Mouse (Mus musculus) naive thymus-derived CD4-positive, alpha-beta T cell, adult 2 months (primary cell): Measurements from ENCODE around the gene Lta.
A peak's percentile ranks its signal among the peaks of the same experiment; 100 is the strongest.

Experiments used
- DNase-seq: peaks from one replicate; pipeline ENCODE4 v3.0.0-alpha.2; 2011; ENCODE audit warnings: low read depth

Gene Lta

GRCm38 (mm10) chr17:35204494-35205379 is at the start of gene Lta:
Gene Lta (minus strand): TSS chr17:35205351.
- DNase-seq = peak; percentile 89

DNA sequence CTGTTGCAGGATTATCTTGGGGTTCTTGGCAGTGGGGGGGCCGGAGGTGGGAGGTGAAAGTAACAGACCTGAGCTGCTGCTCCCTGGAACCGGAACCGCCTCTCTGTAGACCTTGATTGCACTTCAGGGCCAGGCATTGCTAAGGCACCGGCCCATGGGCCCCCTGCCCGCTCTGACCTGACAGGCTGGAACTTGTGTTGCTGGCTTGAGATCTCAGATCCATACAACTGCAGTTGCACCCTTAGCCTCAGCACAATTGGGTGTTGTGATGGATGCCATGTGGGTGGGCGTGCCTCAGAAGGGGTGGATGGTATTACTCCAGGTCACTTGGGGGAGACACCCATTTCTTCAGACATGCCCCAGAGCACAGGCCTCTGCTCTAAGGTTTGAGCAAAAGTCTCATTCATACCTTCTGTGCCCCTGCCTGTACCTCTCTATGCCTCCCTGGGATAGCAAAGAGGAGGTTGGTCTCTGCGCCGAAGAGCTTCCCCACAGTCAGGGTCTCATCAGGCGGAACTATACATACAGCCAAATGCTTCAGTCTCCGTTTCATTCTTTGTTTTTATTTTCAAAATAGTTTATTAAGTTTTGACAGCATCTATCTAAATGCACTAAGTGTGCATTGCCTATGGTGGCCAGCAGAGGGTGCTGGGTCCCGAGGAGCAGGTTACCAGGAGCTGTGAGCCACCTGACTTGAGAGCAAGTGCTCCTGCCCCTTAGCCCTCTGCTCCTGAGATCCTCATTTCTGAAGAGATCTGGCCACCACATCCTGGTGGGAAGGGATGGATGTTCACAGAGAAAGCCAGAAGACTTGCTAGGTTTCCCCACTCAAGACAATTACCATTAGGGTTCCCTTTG is 49.3 kb upstream of the Lta start:
- DNase-seq = peak; percentile 84

DNA sequence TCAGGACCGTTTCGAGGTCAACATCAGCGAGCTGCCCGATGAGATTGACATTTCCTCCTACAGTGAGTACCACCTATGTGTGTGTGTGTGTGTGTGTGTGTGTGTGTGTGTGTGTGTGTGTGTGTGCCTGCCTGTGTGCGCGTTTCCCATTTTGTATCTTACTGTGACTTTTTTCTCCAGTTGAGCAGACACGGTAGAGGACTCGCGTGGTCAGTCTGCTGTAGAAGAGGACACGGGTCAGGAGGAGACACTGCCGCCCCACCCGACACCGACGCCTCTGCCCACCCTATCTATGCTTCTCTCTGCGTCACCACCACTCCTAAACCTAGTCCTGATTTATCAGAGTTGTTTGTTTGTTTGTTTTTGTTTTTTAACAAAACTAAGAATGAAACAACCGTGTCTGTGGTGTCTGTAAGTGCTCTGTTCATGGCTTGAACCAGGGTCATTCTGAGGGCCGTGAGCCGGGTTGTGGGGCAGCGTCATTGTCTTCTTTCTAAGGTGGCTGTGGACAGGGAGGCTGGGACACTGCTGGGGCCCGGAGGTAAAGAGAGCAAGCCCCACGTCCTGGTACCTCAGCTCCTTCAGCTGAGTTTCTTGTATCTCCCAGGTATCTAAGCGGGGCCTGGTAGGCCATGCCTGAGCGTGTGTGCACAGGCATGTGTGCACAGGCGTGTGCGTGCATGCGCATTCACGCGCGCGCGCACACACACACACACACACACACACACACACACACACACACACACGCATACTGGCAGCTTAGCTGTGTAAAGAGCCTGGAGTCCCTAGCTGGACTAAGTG is 48.3 kb upstream of the Lta start:
- no peak for DNase-seq

DNA sequence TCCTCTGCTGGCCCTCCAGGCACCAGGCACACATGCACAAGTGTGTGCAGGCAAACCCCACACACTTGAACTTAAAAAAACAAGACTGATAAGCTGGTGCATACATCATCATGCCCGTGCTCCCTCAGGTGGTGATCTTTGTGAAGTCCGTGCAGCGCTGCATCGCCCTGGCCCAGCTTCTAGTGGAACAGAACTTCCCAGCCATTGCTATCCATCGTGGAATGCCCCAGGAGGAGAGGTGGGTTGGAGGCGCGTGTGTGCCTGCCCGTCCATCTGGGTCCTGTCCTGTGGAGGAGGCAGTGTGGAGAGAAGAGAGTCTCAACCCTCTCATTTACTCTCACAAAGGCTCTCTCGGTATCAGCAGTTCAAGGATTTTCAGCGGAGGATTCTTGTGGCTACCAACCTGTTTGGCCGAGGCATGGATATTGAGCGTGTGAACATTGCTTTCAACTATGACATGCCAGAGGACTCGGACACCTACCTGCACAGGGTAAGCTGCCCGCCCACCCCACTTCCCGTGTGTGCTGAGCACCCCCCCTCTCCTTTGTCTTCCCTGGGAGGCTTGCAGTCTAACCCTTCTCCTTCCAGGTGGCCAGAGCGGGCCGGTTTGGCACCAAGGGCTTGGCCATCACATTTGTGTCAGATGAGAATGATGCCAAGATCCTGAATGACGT is 47.6 kb upstream of the Lta start:
- no peak for DNase-seq

- no peak for DNase-seq
Measured at GRCm38 (mm10) chr17:35251981-35252380, 46.8 kb upstream of the Lta start.

GRCm38 (mm10) chr17:35251162-35251719 is 46.1 kb upstream of the Lta start:
- no peak for DNase-seq

GRCm38 (mm10) chr17:35250348-35251120 is 45.4 kb upstream of the Lta start:
- DNase-seq = no peak

GRCm38 (mm10) chr17:35249451-35250197 is 44.5 kb upstream of the Lta start:
- no peak for DNase-seq

- no peak for DNase-seq
Measured at GRCm38 (mm10) chr17:35248986-35249385, 43.8 kb upstream of the Lta start.

DNA sequence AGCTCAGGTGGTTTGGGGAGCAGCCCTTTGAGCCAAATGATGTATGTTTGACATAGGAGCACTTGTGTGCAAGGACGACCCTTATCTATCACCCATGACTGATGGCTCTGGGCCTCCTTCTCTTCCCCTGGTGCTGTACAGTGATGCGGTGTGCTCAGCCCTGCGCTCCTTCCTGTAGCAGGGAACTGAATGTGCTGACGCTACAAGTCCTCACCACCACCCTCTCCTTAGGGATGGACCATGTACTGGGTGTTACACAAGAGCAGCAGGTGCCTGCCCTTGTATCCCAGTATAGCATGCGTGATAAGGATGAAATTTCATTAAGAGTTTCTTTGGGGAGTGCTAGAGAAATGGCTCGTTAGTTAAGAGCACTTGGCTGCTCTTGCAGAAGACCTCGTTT is 42.0 kb upstream of the Lta start:
- DNase-seq = no peak

DNA sequence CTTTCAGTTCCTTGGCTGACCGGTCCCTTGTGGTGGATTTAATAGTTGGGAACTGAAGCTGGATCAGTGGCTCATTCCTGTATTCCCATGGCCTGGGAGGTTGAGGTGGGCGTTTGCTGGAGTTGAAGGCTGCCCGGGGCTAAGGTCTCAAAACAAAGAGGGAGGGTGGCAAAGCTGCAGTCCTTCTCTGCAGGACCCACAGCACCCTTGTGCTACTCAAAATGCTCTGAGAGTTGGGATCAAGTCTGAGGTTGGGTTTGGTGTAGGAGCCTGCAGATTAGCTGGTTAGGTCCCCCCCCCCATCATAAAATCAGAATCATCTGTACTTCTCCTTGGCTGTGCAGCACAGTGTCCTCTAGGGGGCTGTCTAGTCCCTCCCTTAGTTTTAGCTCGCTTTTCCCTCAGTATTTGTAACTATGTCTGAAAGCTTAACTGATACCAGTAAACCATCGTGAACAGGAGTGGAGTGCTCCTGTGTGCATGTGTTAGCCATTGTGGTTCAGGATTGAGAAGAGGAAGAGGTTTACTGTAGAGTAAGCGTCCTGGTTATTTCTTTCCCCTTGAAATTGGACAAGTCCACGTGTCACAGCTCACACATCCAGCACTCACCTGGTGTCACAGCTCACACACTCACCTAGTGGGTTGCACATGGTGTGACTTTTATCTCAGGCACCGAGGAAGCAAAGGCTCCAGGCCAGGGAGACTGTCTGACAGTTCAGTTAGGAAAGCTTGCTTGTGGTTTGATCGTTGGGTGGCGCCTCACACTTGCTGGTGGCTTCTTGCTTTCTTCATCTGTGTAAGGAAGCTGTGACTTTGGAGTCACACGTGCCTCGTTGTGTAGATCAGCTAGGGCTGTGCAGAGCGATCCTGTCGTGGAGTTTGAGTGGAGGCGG is 40.8 kb upstream of the Lta start:
- peak; percentile 84 for DNase-seq

DNA sequence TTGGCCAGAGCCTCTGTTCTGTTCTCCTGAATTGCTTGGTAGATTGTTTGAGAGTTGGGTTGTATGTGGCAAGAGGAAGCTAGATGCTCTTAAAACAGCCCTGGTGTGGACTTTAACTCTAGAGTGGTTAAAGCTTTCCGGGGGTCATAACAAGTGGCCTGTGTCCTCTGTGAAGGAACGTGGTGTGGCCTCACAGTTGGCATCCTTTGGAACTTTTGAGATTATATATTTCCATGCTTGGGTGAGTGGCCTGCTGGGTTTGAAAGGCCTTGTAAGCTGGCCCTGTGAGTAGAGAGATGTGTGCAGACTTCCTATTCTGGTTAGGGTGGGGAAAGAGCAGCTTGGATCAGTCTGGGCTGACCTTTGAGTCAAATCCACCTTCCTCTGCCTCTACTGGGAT is 39.8 kb upstream of the Lta start:
- no peak for DNase-seq

DNA sequence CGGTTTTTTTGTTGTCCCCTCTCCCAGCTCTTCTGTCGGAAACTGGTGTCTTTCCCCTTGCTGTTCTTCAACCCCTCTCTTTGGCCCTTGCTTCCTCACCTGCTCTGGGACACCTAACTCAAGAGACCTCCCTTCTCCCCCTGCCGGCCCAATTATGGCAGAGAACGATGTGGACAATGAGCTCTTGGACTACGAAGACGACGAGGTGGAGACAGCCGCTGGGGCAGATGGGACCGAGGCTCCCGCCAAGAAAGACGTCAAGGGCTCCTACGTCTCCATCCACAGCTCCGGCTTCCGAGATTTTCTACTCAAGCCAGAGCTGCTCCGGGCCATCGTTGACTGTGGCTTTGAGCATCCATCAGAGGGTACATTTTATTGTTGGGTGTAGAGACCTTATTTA is 37.9 kb upstream of the Lta start:
- DNase-seq = no peak

GRCm38 (mm10) chr17:35242015-35242941 is 37.1 kb upstream of the Lta start:
- peak; percentile 75 for DNase-seq

DNA sequence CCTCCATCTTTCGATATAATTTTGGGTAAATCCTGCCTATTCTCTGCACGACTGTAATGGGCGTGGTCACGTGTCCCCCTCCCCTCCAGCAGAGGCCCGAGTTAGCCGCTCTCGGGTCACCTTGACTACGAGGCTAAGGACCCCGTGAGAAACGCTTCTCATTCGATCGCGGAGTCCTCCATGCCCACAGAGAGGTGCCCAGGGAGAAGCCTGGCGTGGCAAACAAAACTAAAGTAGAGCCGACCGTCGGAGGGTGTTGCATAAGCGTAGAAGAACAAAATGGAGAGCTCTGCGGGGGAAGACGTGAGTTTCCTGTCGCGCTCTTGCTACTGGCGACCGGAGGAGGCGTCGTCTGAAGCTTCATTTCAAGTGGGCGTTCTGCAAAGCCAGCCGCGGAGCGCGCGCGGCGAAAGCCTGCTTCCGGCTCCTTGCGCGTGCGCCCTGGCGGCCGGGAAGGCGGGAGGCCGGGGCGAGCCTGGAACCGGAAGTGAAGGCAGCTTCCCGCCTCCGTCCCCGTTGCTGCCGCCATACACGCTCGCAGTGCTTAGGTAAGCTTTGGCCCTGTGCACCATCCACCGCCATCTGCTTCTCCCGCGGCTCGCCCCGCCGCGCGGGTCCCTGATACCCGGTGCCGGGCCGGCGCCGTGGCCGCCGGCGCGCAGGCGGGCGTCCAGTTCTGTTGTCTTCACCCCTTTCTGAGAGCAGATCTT is 36.3 kb upstream of the Lta start, which contains the start of gene Ddx39b:
Gene Ddx39b (plus strand): TSS at position 442 of the 710 bp plus-strand sequence.
- DNase-seq = peak; percentile 98

DNA sequence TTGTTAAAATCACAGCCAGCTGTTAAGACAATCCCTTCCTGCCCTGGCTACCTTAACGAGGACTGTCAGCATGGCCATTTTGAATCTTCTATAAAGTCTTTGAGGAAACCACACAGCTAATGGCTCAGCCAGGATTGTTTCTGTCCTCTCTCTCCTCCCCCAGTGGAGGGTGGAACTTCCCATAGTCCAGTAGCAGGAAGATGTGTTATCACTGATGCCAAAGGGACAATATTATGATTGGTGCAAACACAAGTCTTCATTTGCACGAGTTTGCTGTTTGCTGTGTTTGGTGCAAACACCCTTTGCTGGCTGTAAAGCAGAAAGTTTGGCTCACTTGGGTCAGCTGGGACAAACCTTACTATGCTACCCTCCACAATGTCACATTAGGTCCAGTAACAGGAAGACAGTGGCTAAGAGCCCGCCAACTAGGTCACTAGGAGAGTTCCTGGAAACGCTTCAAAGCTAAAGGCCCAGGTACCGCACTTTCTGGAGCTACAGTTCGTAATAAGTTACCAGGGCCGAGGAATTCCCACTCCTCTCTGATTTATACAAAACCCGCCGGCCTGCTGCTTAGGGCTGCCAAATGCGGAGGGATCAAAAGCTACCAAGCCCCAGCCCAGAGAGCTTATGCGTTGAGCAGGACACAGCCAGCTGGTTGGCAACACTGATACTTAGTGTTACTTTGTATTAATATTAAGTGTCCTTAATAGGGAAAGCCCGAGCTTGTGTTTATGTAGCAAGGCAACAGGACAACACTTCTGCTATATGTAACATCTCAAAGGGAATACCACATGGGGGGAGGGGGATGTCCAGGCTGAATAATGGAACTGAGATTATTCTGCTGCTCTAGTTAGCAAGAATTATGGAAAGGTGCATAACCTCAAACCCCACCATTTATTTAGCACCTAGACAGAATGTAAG is 35.5 kb upstream of the Lta start:
- no peak for DNase-seq
